Mouse (Mus musculus) heart, postnatal 0 days (tissue): ENCODE measurements at regions not wholly inside any gene's neighbourhood (a gene's known extent, or its start where the extent isn't known, plus 50 kb on each side); places are given as distances from the start of the nearest gene placed in this dataset.

Experiments
- CTCF ChIP-seq: IDR thresholded peaks from 2 replicates; pipeline ENCODE4 v1.5.1; 2016; ENCODE audit warnings: antibody characterized with exemption, control low read depth, low read depth
- EP300 ChIP-seq: IDR thresholded peaks from 2 replicates; pipeline ENCODE4 v1.6.1; 2016; ENCODE audit warnings: antibody characterized with exemption, low read depth

GRCm38 (mm10) chr2:174019970-174020369, 56.1 kb upstream of the Stx16 start:
- TF ChIP-seq CTCF (no peak), EP300 (no peak)
